Mouse (Mus musculus) cerebellum, adult 2 months (tissue): Measurements from ENCODE around the gene Fez1. TPM values are rescaled to one million over a fixed set of nuclear protein-coding genes. Genes with fewer than 3 reads are reported as not detected.

ENCODE experiments used
- DNase-seq, 2 experiments: peaks; one replicate each; pipeline ENCODE4 v3.0.0; 2021
- H3K27ac ChIP-seq: fragments of 200-500 bp; 2 replicates; pipeline ENCODE4 v1.5.1; 2012; ENCODE audit warnings: low read length, control low read depth, inconsistent platforms; ENCODE audit not compliant: insufficient read depth
- H3K27me3 ChIP-seq: fragments of 200-500 bp; 2 replicates; pipeline ENCODE4 v1.6.1; 2012; ENCODE audit warnings: inconsistent platforms, mild to moderate bottlenecking, low read length, moderate library complexity; ENCODE audit not compliant: control insufficient read depth, insufficient read depth
- H3K4me1 ChIP-seq: fragments of 200-500 bp; 2 replicates; pipeline ENCODE4 v1.6.1; 2011; ENCODE audit warnings: low read length; ENCODE audit not compliant: control insufficient read depth, insufficient read depth
- H3K4me3 ChIP-seq: fragments of 200-500 bp; replicated peaks from 2 replicates; pipeline ENCODE3; 2011; ENCODE audit warnings: mild to moderate bottlenecking, low read depth, low read length, control low read depth; ENCODE audit not compliant: insufficient read depth
- CTCF ChIP-seq: fragments of 200-500 bp; IDR thresholded peaks from 2 replicates; pipeline ENCODE4 v1.5.1; 2011; ENCODE audit warnings: low read depth, mild to moderate bottlenecking, control low read depth, low read length, moderate library complexity, borderline replicate concordance; ENCODE audit not compliant: insufficient read depth
- POLR2A ChIP-seq: fragments of 200-500 bp; IDR thresholded peaks from 2 replicates; pipeline ENCODE4 v1.6.1; 2011; ENCODE audit warnings: low read length, control low read depth, borderline replicate concordance; ENCODE audit not compliant: insufficient read depth
- WGBS: fragments of 180-500 bp; shearing (Covaris S2); methylation state at CpG from one replicate; pipeline ENCODE4 v1.1.7; 2018; 5-methylcytosine and 5-hydroxymethylcytosine counted together
- polyA plus RNA-seq: library from polyadenylated mRNA; depleted of rRNA; stranded (reverse); fragments of >200 nt; gene quantifications from 2 replicates; pipeline ENCODE4 v1.2.3, GENCODE M21; 2012; rRNA removed

Fez1 gene
- polyA plus RNA-seq: 451 and 465 TPM in 2 replicates

DNA sequence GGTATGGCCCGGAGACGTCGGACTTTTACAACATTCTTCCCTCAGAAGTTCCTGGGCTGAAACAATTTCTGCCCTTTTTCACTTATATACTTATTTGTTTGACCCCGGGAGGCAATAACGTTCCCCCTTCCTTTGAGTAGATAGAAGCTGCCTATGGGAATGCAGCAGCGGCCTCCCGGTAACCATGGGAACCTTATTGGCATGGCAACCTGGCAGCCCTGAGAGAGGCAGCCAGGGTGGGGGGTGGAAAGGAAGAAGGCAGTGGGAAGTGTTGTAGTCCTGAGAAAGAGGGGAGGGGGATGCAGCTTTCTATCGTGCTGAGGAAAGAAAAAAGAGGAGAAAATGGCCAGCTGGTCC lies at the start of gene Fez1:
TSS of gene Fez1 (plus strand) at position 221 of the 357 bp plus-strand sequence.
- WGBS: 3% methylated on average over 8 of the region's 8 CpGs
- no peak for TF ChIP-seq POLR2A
- no peak for TF ChIP-seq CTCF
- Histone ChIP-seq H3K27me3 (no peaks in the 10 kb centered on the region), H3K4me3 (no peak within 1 kb of the TSS), H3K4me1 (no peaks in the 10 kb centered on the region), H3K27ac (no peak within 1 kb of the TSS)
- DNase-seq: peak; percentile 65 to 75

DNA sequence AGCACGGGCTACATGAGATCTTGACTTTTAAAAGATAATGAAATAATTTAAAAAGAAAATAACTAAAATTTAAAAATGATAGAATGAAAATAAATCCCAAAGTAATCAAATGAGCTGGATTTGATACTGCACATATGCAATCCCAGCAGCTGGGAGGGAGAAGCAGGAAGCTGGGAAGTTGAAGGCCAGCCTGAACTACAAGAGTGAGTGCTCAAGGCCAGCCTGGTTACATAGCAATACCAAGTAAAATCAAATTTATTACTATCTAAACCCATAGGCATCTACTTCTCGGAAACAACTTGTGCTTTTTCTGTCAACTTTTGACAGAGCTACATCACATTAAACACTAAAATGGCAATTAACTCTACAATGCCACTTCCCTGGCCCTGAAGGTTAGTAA lies 37.7 kb upstream of the Fez1 start:
- WGBS: 92% methylated on average over 2 of the region's 2 CpGs
- H3K4me3 ChIP-seq: no peak overlapping the region
- no peak overlapping the region for H3K27ac ChIP-seq
- no peak for DNase-seq
- H3K4me1 ChIP-seq: no peaks in the 10 kb centered on the region
- H3K27me3 ChIP-seq: no peaks in the 10 kb centered on the region
- TF ChIP-seq POLR2A (no peak), CTCF (no peak)

DNA sequence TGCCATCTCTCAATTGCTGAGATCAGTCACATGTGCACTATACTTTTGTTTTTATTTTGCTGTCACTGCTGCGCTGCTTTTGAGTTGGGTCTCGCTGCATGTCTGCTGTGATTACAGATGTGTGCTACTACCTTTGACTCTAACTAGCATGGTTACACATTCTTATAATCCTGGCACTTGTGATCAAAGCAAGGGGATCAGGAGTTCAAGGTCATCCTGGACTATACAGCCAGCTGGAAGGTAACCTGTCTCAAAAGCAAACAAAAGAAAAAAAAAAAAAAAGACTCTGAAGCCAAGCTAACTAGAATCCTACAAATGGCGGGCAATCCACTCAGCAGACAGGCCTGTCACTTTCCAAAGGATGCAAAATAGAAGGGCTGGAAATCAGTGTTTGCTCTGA lies 29.5 kb upstream of the Fez1 start:
- H3K27me3 ChIP-seq: no peaks in the 10 kb centered on the region
- TF ChIP-seq CTCF (no peak), POLR2A (no peak)
- WGBS: 92% methylated on average over 3 of the region's 3 CpGs
- DNase-seq: no peak
- H3K4me3 ChIP-seq: no peak overlapping the region
- H3K27ac ChIP-seq: no peak overlapping the region
- no peaks in the 10 kb centered on the region for H3K4me1 ChIP-seq

DNA sequence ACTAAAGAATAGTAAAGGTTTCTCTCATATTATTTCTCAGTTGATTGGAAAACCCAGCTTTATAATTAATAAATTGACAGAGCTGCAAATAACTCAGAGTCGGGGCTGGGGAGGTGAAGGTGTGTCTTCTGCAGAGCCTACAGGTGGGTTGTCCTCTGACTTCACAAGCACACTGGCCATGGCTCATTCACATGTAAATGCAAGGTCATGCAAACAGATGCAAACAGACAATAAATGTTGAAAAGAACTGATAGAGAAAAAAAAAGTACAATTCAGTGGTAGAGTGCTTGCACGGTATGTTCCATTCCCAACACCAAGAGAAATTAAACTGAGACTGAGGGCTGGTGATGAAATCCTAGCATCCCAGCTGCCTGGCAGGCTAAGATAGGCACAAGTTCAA lies 27.2 kb upstream of the Fez1 start:
- DNase-seq: no peak
- H3K4me1 ChIP-seq: no peaks in the 10 kb centered on the region
- WGBS: 77% methylated on average over 2 of the region's 2 CpGs
- H3K27ac ChIP-seq: no peak overlapping the region
- no peak overlapping the region for H3K4me3 ChIP-seq
- no peaks in the 10 kb centered on the region for H3K27me3 ChIP-seq
- no peak for TF ChIP-seq CTCF
- TF ChIP-seq POLR2A: no peak

DNA sequence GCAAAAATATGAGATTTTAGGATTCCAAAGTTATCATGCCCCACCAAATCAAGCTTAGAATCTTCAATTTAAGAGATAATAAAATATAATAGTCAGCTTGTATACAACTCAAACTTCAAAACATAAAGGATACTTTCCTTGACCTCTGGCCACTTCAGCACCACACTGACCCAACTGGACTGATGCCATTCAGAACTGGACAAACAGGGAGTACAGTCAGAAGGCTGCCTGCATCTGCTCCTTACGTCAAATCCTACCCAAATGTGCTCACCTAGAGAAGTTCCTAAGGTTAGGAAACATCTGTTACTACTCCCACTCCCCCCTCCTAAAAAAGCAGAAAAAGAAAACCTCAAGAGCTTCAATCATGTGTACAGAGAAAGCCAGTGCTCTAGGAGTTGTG lies 26.1 kb upstream of the Fez1 start:
- TF ChIP-seq CTCF (no peak), POLR2A (no peak)
- Histone ChIP-seq H3K4me3 (peak overlapping the region; percentile 29), H3K27me3 (no peaks in the 10 kb centered on the region), H3K4me1 (no peaks in the 10 kb centered on the region), H3K27ac (no peak overlapping the region)
- DNase-seq: no peak
- WGBS: 40% methylated on average over 1 of the region's 1 CpGs

DNA sequence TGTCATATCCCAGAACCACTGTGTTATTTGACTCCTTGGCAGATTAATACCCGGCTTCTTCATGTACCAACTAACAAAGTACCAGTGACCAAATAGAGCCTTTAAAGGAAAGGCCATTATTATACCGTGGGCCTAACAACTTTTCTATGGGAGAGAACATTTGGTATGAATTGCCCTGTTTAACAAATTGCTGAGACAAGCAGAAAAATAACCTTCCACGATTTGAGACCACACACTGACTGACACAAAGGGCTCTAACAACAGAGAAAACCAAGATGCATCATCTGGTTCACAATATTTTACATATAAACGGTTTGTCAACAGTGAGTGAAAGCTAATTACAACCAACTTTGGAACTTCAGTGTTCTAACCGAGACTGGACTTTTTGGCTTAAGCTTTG lies 25.4 kb upstream of the Fez1 start:
- Histone ChIP-seq H3K4me3 (peak overlapping the region; percentile 78), H3K27ac (no peak overlapping the region), H3K4me1 (no peaks in the 10 kb centered on the region), H3K27me3 (no peaks in the 10 kb centered on the region)
- DNase-seq: no peak
- TF ChIP-seq CTCF: no peak
- no peak for TF ChIP-seq POLR2A
- WGBS: 4% methylated on average over 5 of the region's 5 CpGs

DNA sequence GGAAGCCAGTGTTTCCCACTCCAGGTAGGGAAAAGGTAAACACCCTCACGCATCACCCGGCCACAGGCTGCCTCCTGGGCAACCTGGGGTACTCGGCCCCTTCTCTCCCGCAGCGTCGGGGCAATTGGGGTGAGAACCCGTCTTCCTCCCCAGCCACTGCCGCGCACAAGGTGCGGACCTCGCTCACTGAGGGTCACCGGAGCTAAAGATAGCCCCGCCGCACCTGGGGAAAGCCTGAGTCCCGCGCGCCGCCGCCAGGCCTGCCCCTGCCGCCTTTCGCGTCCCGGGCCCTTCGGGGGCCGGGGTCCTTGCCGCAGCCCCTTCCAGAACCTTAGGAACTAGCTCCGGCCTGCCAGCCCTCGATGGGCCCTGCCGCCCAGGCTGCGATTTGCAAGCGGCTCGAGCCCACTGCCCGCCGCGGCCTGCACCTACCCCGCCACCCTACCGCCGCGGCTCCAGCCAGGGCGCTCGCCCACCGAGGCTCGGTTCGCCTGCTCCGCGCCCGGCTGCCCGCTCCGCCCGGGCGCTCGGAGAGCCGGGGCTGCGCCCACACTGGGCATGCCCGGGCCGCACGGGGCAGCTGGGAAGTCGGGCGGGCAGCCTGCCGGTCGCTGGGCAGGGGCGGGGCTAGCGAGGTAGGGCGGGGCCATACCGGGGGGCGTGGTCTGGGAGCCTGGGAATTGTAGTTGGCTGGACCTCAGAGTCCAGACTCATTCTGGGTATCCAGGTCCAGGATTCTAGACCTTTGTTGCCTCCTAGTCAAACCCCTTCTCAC lies 24.7 kb upstream of the Fez1 start, which contains the start of gene Ei24:
TSS of gene Ei24 (minus strand) at position 613 of the 775 bp plus-strand sequence.
- Histone ChIP-seq H3K27me3 (no peaks in the 10 kb centered on the region), H3K4me3 (peak within 1 kb of the TSS; percentile 78), H3K4me1 (no peaks in the 10 kb centered on the region), H3K27ac (peak within 1 kb of the TSS; percentile 80)
- WGBS: under 1% methylated on average over 66 of the region's 66 CpGs
- TF ChIP-seq CTCF (no peak), POLR2A (peak; percentile 73)
- DNase-seq: peak; percentile 95 to 98

DNA sequence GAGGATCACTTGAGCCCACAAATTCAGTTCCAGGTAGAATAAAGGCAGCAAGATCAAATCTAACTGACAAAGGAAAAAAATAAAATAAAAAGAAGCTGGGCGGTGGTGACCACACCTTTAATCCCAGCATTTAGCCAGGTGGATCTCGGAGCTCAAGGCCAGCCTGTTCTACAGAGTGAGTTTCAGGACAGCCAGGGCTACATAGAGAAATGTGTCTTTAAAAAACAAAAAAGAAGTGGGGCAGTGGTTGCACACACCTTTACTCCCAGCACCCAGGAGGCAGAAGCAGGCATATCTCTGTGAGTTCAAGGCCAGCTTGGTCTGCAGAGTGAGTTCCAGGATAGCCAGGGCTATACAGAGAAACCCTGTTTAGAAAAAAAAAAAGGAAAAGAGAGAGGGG lies 19.7 kb upstream of the Fez1 start:
- WGBS: 91% methylated on average over 2 of the region's 2 CpGs
- TF ChIP-seq POLR2A (no peak), CTCF (no peak)
- H3K4me3 ChIP-seq: no peak overlapping the region

DNA sequence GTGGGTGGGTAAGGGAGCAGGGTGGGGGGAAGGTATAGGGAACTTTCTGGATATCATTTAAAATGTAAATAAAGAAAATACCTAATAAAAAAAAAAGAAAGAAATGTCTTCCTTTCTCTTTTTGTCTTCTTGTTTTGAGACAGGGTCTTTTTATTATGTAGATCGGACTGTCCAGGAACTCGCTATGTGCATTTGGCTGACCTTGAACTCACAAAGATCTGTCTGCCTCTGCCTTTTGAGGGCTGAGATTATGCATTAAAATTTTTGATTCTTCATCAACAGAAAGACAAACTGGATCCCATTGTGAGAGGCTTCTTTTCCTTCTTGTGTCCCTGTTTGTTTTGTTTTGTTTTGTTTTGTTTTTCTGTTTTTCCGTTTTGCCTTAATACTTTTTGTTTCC lies 18.7 kb upstream of the Fez1 start:
- Histone ChIP-seq H3K4me1 (no peaks in the 10 kb centered on the region), H3K4me3 (no peak overlapping the region), H3K27me3 (no peaks in the 10 kb centered on the region), H3K27ac (no peak overlapping the region)
- TF ChIP-seq POLR2A: no peak
- no peak for TF ChIP-seq CTCF
- 87% methylated on average over 3 of the region's 3 CpGs for WGBS
- no peak for DNase-seq

More for the DNA sequence above, 19.7 kb upstream of the Fez1 start:
- H3K27me3 ChIP-seq: no peaks in the 10 kb centered on the region
- no peak for DNase-seq
- no peak overlapping the region for H3K27ac ChIP-seq
- H3K4me1 ChIP-seq: no peaks in the 10 kb centered on the region
